Mouse (Mus musculus) spleen, adult 2 months (tissue): ENCODE results near the gene Wdr82.

ENCODE experiments used
- CTCF ChIP-seq: fragments of 200-500 bp; IDR thresholded peaks from 2 replicates; pipeline ENCODE4 v1.5.1; 2011; ENCODE audit warnings: mild to moderate bottlenecking, inconsistent platforms; ENCODE audit not compliant: insufficient read depth, insufficient read length, insufficient replicate concordance; ENCODE audit errors: extremely low read depth
- POLR2A ChIP-seq: fragments of 200-500 bp; IDR thresholded peaks from 2 replicates; pipeline ENCODE4 v1.6.1; 2011; ENCODE audit warnings: low read depth, low read length, inconsistent platforms

GRCm38 (mm10) chr9:106167703-106168102 is 3.0 kb upstream of the Wdr82 start:
- TF ChIP-seq CTCF (no peak), POLR2A (no peak)
